Mouse (Mus musculus): ENCODE measurements around the gene Nfkbil1.

- no peak for TF ChIP-seq CTCF (IDR thresholded peaks at IDR 0.05; ENCODE audit: low read depth)
- TF ChIP-seq EP300 (IDR thresholded peaks at IDR 0.05; ENCODE audit: low read depth) = no peak
These were observed 41.4 kb downstream of the Nfkbil1 start, which contains the start of gene Ltb for GRCm38 (mm10) chr17:35193881-35194843.
